Mouse (Mus musculus) lung, postnatal 25 days (tissue): ENCODE measurements around the gene Fndc4.

Experiments
- DNase-seq: peaks from one replicate; pipeline ENCODE4 v3.0.0; 2022; ENCODE audit warnings: low spot score

The Fndc4 gene

DNA sequence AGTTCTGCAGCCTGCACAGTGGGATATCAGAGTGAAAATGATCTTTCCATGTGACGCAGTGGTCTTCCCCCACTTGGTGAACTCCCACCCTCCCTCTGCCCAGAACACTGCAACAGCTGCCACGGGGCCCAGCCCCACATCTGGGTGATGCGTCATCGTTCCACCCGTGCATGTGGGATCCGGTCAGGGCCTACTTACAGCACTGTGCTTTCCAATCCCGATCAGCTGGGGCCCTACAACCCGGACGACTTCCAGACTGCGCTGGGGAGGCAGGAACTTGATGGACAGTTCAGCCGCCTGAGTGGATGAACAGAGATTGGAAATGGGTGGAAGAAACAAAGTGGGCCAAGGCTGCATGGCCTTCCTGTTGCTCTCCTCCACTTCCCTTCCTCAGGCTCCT is 38.3 kb downstream of the Fndc4 start:
- DNase-seq, result no peak

DNA sequence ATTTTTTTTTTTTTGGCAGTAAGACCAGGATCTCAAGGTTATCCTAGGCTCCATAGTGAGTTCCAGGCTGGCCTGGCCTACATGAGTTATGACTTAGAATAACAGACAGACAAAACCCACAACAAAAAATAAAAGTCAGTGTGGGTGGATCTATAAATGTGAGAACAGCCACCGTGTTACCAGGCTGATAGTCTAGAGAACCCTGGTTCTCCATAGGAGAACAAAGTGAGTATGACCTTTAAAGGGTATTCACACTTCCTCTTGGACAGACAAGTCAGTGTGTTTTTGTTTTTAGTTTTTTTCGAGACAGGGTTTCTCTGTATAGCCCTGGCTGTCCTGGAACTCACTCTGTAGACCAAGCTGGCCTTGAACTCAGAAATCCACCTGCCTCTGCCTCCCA is 39.9 kb downstream of the Fndc4 start:
- DNase-seq, result no peak

DNA sequence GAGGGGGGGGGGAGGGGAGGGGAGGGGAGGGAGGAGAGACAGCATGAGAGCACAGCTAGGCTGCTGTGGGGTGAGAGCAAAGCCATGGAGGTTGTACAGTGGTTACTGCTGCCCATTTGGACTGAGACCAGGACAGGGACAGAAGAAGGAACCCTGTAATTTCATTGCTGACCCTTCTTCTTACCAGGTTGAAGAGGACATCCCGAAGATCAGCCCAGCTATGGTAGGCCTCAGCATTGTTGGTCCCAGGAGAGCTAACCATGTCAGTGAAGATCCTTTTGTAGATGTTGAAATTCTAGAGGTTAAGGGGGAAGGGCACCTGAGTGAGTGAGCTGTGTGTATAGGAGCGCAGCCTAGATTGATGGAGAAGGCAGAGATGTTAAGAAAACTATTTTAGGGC is 40.5 kb downstream of the Fndc4 start:
- no peak for DNase-seq

DNA sequence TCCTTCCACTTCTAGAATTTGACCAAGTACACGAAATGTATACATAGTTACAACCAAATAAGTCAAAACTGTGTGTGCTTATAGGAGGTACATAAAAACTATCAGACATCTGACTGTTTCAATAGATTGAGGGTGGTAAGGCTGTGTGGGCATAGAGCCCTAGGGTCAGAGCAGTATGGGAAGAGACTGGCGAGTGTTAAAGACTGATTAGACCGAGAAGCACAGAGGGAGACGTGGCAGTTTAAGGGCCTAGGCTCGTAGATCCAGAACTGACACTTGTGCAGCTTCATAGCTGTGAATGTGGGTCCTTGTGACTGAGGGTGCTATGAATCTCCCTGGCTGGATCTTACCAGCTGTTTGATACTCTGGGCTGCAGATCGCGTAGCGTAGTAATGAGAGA is 41.0 kb downstream of the Fndc4 start:
- DNase-seq, result no peak

DNA sequence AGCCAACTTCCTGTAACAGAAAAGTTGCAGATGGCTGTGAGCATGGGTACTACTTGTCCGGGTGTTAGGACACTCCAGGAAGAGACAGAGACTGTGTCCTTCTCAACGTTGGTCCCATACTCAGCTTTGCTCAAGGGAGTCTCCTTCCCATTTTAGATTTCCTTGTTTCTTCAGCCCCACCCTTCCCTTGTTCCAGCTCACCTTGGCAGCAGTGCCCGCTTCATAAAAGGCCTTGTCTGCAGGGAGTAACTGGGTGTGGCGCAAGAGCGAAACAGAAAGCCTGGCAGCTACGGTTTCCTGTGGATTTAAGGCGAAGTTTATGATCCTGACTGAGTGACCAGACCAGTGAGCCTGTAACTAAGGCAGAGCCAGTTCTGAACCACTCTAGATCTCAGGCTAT is 41.4 kb downstream of the Fndc4 start:
- DNase-seq, result peak; percentile 88

DNA sequence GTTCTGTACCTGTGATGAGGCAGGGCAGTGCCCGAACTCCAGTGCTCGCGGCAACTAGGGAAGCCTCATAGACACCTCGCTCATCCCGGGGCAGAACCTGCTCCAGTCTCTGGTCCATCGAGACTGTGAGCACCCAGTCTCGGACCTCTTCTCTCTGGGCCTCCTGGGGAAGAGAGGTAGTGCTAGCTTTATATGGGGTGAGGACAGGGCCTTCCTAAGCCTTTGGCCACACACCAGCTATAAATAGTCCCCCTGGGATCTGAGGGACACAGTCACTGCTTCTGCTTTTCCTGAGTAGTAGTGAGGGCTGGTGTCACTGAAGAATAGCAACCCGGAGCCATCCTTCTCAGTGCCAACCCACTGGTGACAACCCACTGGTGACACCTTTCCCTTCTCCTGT is 42.1 kb downstream of the Fndc4 start:
- DNase-seq, result no peak

DNA sequence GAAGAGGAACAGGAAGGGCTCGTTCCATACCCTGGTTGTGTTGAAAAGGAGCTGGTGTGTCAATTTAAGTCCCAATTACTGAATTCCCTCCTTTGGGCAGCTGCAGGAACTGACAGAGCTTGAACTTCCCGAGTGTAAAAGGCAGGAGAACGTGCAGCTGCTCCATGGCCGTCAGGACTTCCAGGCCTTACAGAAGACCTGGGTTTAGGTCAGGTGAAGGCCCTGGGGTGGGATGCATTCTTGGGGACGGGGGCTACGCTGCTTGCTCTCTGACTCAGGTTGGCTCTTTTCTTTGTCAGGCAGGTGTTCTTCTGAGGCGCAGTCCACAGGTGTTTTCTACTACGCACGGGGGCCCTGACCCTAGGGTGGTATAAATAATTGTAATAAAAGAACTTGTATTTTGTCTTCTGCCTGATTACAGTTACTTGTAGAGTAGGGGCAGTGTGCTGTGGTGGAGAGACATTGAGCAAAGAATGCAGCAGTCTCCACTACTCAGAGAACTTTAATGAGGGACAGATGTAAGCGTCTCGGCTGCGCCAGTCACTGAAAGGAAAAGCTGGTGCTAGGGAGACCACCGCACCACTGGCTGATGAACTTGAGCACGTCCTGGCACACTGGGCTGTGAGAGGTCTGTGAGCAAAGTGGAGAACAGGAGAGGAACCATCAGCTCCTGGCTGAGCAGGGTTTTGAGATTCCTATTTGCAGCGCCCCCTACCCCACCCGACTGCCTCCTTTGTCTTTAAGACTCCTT is 42.9 kb downstream of the Fndc4 start:
- no peak for DNase-seq

DNA sequence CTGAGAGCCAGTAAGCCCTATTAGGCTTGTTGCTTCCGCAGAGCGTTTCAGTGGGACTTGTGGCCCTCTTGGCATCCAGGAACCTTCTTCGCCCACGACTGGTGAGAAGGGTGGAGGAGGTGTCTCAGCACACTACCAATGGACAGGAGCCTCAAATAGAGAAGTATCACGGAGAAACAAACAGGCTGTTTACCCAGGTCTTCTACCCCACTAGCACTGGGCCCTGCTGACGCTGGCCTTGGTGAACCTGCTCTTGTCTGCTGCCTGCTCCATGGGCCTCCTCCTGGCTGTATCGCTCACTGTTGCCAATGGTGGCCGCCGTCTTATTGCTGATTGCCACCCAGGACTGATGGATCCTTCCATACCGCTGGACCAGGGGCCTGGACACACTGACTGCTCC is 43.7 kb downstream of the Fndc4 start:
- no peak for DNase-seq

DNA sequence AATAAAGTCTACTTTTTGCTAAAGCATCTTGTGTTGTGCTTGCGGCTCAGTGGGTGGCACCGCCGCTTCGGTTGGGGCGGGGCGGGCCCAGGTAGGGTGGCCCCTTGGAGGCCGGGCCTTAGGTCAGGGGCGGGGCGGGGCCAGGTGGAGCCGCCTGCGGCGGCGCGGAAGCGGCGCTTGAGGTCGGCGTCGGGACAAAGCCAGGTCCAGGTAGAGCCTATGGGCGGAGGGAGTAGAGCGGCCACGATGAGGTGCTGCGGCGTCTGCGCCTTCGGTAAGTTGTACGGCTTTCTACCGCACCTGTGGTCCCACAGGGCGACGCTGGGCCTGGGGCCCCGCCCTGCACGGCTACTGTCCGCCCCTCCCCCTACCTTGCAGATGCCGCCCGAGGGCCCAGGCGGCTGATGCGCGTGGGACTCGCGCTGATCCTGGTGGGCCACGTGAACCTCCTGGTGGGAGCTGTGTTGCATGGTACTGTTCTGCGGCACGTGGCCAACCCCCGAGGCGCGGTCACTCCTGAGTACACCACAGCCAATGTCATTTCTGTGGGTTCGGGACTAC is 44.3 kb downstream of the Fndc4 start, which contains the start of gene Krtcap3:
Gene Krtcap3, plus strand, starts transcription at position 151 of the 561 bp plus-strand sequence.
- DNase-seq, result peak; percentile 69

DNA sequence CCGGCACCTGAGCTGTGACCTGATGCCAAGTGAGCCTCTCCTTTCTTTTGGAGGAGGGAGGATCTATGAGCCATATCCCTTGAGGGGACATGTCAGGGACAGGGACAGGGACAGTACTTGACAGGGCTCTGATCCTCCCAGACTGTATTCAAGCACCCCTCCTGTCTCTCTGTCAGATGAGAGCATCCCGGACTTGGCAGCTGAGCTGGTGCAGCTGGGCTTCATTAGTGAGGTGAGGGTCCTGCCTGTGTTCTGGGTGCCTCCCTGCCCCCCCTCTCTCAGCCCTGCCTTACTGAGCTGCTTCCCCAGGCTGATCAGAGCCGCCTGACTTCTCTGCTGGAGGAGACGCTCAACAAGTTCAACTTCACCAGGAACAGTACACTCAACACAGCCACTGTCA is 45.2 kb downstream of the Fndc4 start:
- DNase-seq, result no peak
